Mouse (Mus musculus) A20 (cell line): ENCODE measurements around the gene Pex6.

Experiments
- DNase-seq: peaks from one replicate; pipeline ENCODE4 v3.0.0-alpha.2; 2011; ENCODE audit warnings: low read depth, low spot score

Pex6 gene

DNA sequence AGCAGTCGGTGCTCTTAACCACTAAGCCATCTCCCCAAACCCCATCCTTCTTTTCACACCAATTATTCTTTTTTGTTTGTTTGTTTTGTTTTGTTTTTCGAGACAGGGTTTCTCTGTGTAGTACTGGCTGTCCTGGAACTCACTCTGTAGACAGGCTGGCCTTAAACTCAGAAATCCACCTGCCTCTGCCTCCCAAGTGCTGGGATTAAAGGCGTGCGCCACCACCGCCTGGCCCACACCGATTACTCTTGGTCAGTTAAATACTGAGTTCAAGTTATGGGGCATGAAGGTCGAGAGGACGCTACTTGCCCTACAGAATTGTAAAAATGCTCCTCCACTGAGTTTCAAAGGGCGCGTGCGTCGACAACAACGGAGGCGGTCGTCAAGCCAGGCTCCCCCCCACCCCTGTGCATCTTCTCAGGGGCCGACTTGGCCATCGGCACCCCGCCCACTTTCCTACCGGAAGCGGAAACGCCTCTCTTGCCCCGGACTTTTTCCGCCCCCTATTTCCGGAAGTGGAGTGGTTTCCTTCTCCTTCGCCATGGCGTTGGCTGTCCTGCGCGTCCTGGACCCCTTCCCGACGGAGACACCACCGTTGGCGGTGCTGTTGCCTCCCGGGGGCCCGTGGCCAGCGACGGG lies at the start of gene Pex6:
Gene Pex6 (plus strand): TSS at position 505 of the 639 bp plus-strand sequence.
- peak; percentile 96 for DNase-seq

DNA sequence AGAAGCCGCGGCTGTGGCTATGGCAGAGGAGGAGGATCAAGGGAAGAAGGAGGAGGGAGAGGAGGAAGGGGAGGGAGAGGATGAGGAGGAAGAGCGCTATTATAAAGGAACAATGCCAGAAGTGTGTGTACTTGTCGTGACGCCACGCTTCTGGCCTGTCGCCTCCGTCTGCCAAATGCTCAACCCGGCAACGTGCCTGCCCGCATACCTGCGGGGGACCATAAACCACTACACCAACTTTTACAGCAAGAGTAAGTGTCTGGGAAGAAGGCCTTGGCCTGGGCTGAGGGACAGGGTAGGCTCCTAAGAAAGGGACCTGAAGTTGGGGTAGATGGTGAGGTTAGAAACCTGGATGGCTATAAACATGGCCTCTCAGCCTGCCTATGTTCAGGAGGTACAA lies 49.3 kb upstream of the Pex6 start:
- no peak for DNase-seq

DNA sequence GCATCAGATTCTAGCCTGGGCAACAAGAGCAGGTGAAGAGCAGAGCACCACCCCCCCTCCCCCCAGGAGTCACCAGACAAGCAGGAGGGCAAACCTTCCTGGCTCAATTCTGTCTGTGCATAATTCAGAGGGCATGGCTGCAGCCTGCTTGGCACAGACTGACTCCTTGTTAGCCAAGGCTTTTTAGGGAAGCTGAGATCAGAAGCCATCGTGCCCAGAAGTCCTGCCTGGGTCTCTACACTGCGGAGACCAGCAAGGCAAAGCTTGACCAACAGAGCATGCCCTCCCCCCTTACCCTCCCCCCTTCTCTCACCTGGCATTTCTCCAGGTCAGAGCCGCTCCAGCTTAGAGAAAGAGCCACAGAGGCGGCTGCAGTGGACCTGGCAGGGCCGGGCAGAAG lies 48.5 kb upstream of the Pex6 start:
- DNase-seq: no peak

DNA sequence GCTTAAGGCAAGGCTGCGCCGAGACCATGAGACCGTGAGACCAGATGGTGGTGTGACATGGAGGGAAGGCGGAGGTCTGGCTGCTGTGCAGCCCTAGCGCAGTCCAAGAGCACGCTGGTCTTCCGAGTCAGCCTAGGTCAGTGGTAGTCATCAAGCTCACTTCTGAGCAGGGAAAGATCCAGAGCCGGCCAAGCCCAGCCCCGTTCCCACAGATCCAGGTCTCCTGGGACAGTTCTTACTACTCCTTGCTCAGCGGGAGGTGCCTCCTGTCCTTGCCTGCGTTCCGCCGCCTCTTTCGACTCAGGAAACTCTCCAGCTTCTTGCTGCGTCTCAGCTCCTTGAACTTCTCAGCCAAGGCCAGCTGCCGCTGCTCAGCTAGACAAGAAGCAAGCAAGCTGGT lies 43.6 kb upstream of the Pex6 start:
- DNase-seq: no peak

DNA sequence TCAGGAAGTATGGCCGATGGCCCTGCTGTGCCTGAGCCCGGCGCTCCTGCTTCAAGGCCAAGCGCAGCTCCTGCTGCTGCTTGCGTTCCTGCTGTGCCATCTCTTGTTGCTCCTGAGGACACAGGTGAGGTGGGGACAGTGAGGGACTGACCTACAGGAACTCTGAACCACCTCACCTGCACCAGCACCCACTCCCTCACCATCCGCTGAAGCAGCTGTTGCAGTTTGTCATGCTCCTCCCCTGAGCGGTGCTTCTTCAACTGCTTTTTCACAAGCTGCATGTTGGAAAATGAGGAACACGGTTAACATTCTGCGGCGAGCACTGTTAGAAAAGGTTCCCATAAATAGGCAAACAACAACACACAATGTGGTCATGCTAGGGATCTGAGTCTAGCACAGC lies 41.4 kb upstream of the Pex6 start:
- no peak for DNase-seq

DNA sequence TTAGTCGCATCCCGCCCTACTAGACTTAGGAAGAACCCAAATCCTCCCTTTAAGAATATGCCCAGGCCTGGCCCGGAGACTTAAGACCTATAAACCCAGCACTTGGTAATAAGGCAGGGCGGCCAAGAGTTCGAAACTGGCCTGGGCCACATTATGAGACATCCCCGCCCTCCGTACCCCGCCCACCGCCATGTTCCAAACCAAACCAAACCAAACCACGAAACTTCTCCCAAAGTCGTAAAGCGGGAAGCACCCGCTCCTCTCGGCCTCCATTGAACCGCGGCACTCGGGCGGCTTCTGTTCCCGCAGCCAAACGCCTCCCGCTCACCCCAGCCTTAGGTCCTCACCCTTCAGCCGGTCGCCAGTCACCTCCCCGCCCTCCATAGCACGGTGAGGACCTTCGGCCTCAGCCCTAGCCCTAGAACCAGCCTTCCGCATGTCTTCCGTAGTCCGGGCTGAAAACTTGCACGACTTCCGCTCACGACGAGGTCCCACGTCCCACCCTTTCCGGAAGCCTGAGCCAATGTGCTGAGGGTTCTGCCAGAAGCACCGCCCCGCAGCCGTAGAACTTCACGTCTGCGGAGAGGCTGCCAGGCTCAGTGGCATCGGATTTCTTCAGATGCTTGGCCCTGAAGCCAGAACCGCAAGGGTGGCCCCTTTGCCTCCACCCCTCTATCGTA lies 37.3 kb upstream of the Pex6 start, which contains the start of gene Rrp36:
Gene Rrp36 (minus strand): TSS at position 503 of the 680 bp plus-strand sequence.
- DNase-seq: peak; percentile 94

DNA sequence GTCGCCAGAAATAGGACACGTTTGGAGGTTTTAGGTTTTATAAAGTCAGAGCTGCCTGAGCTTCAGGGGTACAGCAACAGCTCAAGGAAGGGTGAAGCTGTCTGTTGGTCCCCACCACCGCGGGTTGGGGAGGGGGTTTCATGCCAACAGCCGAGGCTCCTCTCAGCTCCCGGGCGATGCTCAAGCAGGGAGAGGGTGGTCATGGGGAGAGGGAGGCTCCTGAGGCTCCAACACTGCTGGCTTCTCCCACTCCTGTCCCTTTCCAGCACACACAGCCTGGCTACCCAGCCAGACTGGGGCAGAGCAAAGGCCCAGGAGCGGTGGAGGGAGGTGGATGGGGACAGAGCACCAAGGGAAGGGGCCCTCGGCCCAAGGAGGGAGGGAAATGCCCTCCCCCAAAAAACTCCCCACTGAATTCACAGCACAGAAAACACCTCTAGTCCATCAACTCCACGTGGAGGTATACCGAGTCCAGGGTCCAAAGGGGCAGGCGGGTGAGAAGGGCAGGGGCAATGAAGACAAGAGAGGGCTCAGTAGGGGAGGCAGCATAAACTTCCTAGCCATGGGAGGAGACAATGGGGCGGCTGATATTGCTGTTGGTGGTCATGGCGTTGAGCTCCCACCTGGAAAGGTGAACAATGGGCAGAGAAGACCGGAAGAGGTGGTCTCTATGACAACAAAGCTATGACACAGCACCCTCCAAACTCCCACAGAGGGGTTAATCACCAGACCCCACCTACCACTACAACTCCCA lies 36.6 kb upstream of the Pex6 start:
- no peak for DNase-seq

DNA sequence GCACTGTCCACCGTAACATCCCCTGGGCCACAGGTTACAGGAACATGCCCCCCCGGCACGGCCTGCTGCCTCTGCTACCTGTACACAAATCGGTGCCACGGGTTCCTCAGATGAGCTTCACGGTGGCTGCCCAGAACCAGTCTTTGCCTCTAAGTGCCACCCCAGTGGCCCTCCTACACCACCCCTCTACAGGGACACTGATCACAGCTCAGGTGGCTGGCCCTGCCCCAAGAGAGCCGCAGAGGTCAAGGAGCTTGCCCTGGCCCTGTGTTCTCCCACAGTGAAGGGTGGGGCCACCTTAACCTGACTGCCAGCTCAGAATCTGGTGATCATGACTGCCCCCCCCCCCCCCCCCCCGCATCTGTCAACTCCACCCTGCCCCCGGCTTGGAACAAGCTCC lies 32.8 kb upstream of the Pex6 start, which contains the start of gene Mea1:
Gene Mea1 (plus strand): TSS at position 378 of the 400 bp plus-strand sequence.
- DNase-seq: no peak

DNA sequence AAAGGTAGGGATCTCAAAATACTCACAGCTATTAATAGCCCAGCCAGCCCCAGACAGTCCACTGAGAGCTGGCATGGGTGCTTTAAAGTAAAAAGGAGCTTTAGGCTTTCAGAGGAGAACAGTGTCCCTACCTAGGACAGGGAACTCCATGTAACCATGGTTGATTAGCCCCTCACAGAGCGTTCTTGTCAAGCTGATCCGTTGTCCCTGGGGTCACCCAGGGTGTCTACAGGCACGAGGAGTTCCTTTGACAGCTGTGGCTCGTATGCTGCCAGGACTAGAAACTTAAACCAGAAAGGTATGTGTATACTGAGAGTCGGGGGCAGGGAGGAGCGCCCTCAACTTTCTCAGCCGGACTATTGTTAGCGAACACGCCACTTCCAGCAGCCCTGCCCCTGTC lies 32.4 kb upstream of the Pex6 start:
- no peak for DNase-seq

DNA sequence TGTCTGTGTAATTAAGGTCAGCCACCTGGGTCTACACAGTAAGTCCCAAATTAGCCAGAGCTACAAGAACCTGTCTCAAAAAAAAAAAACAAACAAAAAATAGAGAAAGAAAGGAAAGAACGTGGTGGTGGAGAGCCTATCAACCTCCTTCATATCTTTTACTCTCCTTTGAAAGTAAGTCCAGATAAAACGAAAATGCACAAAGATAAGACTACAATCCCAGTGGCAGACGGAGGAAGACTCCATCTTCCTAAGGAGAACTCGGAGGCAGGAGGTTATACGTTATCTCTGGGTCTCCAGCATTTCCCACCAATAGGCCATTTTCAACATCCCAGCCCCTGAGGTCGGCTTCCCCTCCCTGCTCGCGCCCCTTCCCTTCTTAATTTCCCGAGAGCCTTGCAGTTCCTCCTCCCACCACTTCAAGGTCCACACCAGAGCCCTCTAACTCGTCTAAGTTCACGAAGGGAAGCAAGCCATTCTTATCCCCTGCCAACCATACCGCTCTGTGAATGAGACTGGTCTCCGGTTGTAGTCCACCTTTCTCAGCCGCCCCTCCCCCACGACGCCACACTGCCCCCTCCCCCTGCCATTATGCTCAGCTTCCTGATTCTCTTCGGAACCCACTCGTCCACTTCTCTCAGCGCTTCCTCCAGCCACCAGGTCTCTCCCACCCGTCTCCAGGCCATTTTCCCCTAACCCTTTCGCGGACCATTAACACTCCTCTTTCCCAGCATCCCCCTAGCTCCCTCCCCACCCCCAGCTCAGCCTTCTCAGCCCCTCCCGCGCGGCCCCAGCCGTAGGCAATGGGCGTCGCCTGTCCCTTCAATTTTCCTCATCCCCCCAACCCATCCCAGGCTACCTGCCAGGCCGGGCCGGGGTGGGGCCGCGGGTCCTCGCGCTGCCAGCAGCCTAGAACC lies 31.2 kb upstream of the Pex6 start:
- DNase-seq: peak; percentile 75

DNA sequence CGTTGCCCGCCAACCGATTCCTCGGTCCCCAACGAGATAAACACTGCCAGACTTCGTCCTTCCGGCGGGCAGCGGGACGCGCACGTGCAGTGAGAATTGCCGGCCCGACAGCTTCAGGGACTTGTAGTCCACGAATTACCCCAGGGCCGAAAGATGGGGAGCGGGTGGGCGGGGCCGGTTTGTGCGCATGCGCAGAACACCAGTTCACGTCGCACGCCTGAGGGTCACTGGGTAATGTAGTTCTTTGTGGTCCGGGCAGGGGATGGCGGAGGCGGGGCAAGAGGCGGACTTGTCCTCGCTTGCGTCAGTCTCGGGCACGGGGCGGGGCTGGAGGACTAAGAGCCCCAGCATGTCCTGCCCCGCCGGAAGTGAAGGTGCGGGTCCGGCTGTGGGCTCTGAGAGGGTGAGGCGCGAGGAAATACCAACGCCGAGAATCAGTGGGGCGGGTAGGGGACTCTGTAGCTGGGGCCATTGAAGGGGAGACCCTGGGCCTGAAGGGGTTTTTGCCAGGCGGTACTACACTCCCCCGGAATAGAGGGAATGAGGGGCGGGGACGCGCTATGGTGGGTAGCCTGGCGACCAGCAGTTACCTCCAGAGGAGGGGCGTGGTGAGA lies 30.4 kb upstream of the Pex6 start, which contains the start of gene Klhdc3:
Gene Klhdc3 (minus strand): TSS at position 155 of the 614 bp plus-strand sequence.
- DNase-seq: peak; percentile 99

DNA sequence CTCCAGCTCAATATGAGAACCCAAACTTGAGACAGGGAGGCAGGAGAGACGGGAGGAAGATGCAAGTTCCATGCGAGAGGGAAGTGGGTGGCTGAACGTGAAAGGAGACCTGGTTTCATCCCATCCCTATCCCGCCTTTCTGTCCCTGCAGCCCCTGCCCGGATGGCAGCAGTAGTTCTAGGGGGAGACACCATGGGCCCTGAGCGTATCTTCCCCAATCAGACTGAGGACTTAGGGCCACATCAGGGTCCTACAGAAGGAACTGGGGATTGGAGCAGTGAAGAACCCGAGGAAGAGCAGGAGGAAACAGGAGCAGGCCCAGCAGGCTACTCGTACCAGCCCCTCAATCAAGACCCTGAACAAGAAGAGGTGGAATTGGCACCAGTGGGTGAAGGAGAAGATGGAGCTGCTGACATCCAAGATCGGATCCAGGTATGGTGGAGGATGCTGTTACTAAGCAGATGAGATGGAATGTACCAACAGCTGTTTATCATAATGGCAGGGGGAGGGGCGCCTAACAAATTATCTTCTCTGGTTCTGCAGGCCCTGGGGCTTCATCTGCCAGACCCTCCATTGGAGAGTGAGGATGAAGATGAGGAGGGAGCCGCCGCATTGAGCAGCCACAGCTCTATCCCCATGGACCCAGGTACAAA lies 29.7 kb upstream of the Pex6 start:
- DNase-seq: peak; percentile 49

DNA sequence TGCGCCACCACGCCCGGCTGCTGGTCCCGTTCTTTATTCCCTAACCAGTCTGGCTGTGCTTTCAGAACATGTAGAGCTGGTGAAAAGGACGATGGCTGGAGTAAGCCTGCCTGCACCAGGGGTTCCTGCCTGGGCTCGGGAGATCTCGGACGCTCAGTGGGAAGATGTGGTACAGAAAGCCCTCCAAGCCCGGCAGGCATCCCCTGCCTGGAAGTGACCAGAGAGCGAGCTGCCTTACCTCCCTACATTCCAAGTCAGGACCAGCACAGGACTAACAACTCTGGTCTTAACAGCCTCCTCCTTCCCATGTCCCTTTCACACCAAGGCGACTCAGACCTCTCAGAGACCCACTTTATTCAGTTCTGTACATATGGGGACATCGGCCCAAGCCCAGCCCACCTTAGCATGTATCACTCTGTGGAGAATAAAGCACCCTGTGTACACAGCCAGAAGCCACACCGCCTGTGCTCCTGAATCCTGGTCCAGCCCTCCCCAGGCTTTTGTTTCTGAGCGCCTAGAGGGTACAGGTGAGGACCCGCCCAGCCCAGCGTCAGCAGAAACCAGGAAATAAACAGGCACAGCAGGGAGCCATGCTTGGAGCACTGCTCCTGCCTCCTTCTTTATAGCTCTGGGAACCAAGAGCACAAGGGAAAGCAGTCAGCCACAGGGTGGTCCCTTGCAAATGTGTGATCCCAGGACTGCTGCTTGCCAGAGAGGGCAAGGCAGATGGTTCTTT lies 28.4 kb upstream of the Pex6 start:
- no peak for DNase-seq

DNA sequence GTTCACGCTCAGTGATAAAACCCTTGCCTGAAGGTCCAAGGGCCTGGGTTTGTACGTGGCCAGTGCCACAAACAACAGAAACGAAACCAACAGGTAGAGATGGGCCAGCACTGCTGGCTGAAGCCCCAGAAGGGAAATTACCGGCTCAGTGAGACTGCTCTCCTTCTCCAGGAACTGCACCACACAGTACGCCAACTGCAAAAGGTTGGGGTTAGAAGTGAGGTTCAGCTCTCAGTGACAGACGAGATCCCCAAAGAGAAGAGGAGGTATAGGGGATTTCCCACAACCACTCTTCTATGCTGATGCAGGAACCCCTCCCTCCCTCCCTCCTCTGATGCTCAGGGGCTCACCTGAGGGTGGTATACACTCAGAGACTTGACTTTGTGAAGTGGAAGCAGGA lies 25.4 kb upstream of the Pex6 start:
- no peak for DNase-seq

DNA sequence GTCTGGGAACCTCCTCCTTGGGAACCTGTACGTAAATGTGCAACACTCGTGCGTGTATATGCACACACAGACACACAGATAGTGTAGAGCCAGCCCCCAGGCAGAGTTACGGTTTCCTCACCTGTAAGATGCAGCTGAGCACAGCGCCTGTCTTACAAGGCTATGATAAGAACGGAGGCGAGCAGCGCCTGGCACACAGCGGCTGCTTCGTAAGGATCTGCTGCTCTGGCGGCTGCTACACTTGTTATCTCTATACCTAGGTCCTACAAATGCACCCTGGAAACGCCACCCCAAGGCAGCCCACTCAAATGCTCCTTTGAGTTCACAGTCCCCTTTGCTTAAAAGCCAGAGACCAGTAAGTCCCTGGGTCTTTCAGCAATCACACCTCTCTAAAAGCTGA lies 20.6 kb upstream of the Pex6 start:
- DNase-seq: no peak

DNA sequence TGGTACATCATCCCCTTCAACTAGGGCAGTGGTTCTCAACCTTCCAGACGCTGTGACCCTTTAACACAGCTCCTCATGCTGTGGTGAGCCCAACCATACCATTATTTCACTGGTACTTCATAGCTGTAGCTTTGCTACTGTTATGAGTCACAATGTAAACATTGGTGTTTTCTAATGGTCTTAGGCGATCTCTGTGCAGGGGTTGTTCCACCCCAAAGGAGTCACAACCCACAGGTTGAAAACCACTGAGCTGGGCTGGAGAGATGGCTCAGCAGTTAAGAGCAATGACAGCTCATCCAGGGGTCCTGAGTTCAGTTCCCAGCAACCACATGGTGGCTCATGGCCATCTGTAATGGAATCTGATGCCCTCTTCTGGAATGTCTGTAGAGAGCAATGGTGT lies 19.9 kb upstream of the Pex6 start:
- DNase-seq: no peak

DNA sequence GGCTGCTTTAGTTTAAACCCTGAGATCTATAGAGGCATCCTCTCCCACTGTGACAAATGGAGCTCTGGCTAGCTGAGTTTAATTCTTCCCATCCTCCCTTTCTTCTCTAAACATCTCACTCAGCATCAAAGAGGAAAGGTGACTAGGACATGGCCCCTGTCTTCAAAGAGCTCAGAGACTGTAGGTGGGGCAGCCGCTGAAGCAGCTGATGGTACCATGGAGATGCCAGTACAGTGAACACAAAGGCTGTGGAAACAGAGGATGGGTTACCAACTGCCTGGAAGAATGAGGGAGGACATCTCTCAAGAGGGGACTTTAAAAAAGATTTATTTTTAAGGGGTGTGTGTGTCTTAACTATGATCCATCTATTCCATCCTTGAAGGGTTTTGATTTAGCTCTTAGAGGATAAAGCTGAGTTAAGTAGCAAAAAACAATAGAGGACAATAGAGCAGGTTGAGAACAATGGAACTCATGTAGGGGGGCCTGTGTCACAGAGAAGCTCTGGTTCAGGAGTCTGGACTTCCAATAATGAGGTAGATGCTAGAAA lies 16.7 kb upstream of the Pex6 start:
- no peak for DNase-seq

DNA sequence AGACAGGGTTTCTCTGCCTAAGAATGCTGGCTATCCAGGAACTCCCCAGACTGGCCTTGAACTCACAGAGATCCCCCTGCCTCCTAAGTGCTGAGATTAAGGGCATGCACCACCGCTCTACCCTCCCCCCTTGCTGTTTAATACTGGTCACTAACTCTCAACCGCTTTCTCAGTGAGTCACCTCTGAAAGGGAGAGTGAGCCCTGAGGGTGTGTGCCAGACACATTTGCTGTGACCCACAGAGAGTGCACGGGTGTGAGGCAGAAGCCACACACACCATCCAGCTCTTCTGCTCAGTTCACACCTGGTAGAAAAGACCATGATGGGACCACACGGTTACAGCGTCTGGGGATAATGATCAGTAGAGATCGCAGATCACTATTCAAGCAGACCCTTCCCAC lies 12.7 kb upstream of the Pex6 start:
- no peak for DNase-seq

DNA sequence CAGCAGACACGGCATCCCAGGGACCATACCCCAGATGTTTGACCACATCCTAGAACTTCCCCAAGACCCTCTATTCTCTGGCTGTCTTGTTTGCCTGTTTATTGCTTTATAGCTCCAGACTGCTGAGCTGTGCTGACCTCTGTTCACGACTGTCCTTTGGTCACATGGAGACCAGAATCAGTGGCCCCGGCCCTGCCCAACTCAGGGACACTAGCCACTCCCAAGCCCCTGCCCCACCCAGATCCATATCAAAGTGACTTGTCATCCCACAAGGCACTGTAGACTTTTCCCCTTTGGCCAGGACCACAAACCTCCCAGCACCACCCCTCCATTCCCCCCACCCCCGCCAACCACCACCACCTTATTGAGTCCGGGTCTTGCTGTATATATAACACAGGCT lies 12.0 kb upstream of the Pex6 start:
- DNase-seq: no peak

DNA sequence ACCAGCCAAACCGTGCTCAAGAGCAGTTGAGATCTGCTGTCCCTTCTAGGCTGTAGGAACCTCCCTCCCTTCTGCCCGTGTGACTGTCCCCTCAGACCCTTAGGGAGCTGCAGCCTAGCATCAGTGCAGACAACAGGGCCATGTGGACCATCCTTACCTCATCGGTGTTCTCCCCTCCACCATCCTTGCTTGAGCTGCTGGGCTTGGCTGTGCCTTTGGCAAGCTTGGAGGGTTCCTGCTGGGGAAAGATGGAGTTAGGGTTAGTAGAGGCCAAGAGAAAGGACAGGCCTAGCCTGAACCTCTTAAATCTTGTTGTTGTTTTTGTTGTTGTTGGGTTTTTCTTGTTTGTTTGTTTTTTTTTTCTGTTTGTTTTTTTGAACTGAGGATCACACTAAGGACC lies 11.4 kb upstream of the Pex6 start:
- DNase-seq: no peak
